Mouse (Mus musculus): ENCODE results near the gene Smco3.

DNA sequence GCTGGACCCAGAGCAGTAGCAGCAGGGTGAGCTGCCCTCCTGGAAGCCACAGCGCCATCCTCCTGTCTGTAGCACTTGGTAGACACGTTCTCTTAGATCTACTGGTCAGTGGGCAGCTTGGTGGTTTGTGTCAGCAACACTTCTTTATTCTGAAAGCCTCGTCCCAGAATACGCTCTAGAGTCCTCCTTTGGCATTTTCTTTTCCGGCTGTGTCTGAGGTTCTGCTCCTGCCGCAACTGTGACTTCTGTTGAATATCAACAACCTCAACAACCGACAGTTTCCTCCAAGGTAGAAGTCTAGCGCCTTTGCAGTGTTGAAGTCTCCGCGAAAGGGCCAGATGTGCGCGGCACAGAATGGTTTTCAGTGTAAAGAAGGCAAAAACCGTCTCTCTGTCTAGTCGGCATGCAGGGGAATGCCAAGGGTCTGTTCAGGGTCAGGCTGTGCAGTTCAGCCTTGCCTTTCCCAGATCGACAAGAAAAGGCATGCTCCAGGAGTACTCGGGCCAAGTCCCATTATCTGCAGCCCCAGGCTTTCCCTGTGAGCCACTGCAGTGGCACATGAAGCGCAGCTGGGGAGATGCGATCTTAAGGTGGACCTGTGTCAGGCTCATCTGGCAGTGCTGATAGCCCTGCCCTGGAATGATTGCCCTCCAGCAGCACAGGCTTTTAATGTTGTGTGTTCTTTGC lies 22.1 kb upstream of the Smco3 start, which contains the start of gene Art4:
- TF ChIP-seq CTCF (IDR thresholded peaks at IDR 0.05; ENCODE audit: extremely low read depth, insufficient read length, insufficient replicate concordance, low read depth, low read length): no peak
- TF ChIP-seq POLR2A (IDR thresholded peaks at IDR 0.05; ENCODE audit: low read depth, low read length): no peak

All from small intestine, adult 2 months (tissue).